Mouse (Mus musculus): ENCODE measurements around the gene Cyp46a1. TPM values are rescaled to one million over a fixed set of nuclear protein-coding genes. Genes with fewer than 3 reads are reported as not detected.

Cyp46a1 gene
- total and polyA plus RNA-seq, 3 experiments: not detected

DNA sequence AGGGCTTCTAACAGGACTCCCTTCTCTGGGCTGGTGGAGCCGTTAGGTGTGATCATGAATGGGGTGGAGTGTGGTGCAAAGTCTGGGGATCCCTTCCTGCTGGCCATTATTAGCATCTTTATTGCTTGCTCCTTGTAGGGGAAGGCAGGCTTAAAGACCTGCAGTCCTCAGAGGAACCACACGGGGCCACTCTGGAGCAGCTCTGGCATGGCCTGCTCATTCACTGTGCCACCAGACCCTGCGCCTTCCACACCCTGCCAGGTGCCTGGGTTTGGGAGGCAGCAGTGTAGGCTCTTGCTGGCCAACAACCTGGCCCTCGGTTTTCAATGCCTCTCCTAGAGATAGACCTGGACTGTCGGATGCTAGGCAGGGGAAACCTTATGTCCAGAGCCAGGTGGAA, 29.6 kb downstream of the Cyp46a1 start:
- no peaks in the 10 kb centered on the region for H3K4me1 ChIP-seq (ENCODE audit: control insufficient read depth in 1 of 2, insufficient read depth in 2 of 2)
- H3K4me3 ChIP-seq (replicated peaks in 1 of 3; ENCODE audit: low read depth in 2 of 3, low read length in 2 of 3, poor library complexity in 1 of 3): no peak overlapping the region
- no peak overlapping the region for H3K9ac ChIP-seq (ENCODE audit: insufficient read depth, low read depth)
- in situ Hi-C loops (cut with MboI; ENCODE audit: low pct_ligation_motif_present, low pct_unique_long_range_greater_than_20kb, low sequenced_read_pairs): loop anchor here (10.0 kb wide), 1 partner anchor 131 kb away; no protein-coding TSS in a partner anchor
- no peaks in the 10 kb centered on the region for H3K79me2 ChIP-seq (replicated peaks; ENCODE audit: control insufficient read depth, extremely low read depth, insufficient read depth, poor library complexity, severe bottlenecking)
- H3K27me3 ChIP-seq (replicated peaks): peaks cover 70% of the 10 kb centered on the region
- no peaks in the 10 kb centered on the region for H3K36me3 ChIP-seq (replicated peaks in 1 of 2; ENCODE audit: control insufficient read depth in 1 of 2, insufficient read depth in 1 of 2, low read length in 1 of 2)
- peak; percentile 39 to 50 for TF ChIP-seq CTCF (conservative IDR thresholded peaks at IDR 0.05 in 1 of 2, IDR thresholded peaks at IDR 0.05 in 1 of 2; ENCODE audit: low read depth in 2 of 2, low read length in 2 of 2)
- no peak for TF ChIP-seq ZKSCAN1 (IDR thresholded peaks at IDR 0.05; ENCODE audit: borderline replicate concordance, low read depth, low read length)
- no peak for TF ChIP-seq NRF1 (IDR thresholded peaks at IDR 0.05; ENCODE audit: low read depth, low read length)
- no peak for TF ChIP-seq MAX (IDR thresholded peaks at IDR 0.05; ENCODE audit: low read length)
- TF ChIP-seq SMC3 (IDR thresholded peaks at IDR 0.05; ENCODE audit: low read depth, low read length): peak; percentile 50
- TF ChIP-seq NELFE (IDR thresholded peaks at IDR 0.05; ENCODE audit: low read depth, low read length): no peak
- no peak for TF ChIP-seq RCOR1 (conservative IDR thresholded peaks at IDR 0.05; ENCODE audit: low read depth, low read length)
- no peak for TF ChIP-seq E2F4 (IDR thresholded peaks at IDR 0.05; ENCODE audit: insufficient replicate concordance, low read depth, low read length)
- TF ChIP-seq RAD21 (IDR thresholded peaks at IDR 0.05; ENCODE audit: low read depth, low read length): peak; percentile 42
- no peak for TF ChIP-seq MAZ (IDR thresholded peaks at IDR 0.05; ENCODE audit: low read depth, low read length)
- H3K27ac ChIP-seq (ENCODE audit: insufficient read depth, low read depth): no peak overlapping the region
- peak; percentile 50 for DNase-seq (ENCODE audit: extremely low read depth)
- dilution Hi-C loops (cut with MboI; ENCODE audit: extremely low pct_ligation_motif_present, extremely low pct_unique_long_range_greater_than_20kb, low sequenced_read_pairs): no loop called here
- peaks cover 5% of the 10 kb centered on the region for H3K9me3 ChIP-seq (replicated peaks; ENCODE audit: low read length)
- H3K4me2 ChIP-seq (ENCODE audit: insufficient read depth, low read depth, poor library complexity, severe bottlenecking): no peak overlapping the region

DNA sequence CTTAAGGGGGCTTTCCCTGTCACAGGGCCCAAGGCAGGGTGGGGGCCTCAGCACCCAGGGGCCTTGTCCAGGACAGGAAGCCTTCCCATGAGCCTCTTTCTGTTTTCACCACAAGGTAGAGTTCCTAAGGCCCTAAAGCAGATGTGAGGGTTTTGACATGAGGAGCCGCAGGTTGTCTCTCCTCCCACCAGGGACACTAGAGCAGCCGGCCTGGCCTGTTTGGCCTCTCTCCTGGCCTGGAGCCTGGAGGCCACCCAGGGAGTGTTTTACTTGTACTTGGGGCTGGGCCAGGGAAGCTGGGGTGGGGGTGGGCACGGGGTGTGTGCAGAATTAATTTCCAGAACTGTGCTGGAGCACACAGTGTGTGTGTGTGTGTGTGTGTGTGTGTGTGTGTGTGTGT, 31.2 kb downstream of the Cyp46a1 start:
- Histone ChIP-seq H3K4me1 (ENCODE audit: control insufficient read depth in 1 of 2, insufficient read depth in 2 of 2) (no peaks in the 10 kb centered on the region), H3K9ac (ENCODE audit: insufficient read depth, low read depth) (no peak overlapping the region), H3K79me2 (replicated peaks; ENCODE audit: control insufficient read depth, extremely low read depth, insufficient read depth, poor library complexity, severe bottlenecking) (no peaks in the 10 kb centered on the region), H3K4me2 (ENCODE audit: insufficient read depth, low read depth, poor library complexity, severe bottlenecking) (no peak overlapping the region), H3K36me3 (replicated peaks in 1 of 2; ENCODE audit: control insufficient read depth in 1 of 2, insufficient read depth in 1 of 2, low read length in 1 of 2) (no peaks in the 10 kb centered on the region), H3K9me3 (replicated peaks; ENCODE audit: low read length) (peaks cover 6% of the 10 kb centered on the region), H3K4me3 (replicated peaks in 1 of 3; ENCODE audit: low read depth in 2 of 3, low read length in 2 of 3, poor library complexity in 1 of 3) (no peak overlapping the region), H3K27ac (ENCODE audit: insufficient read depth, low read depth) (no peak overlapping the region), H3K27me3 (replicated peaks) (peaks cover 75% of the 10 kb centered on the region)
- DNase-seq (ENCODE audit: extremely low read depth): no peak
- in situ Hi-C loops (cut with MboI; ENCODE audit: low pct_ligation_motif_present, low pct_unique_long_range_greater_than_20kb, low sequenced_read_pairs) (loop anchor here (10.0 kb wide), 1 partner anchor 129 kb away; no protein-coding TSS in a partner anchor), dilution Hi-C loops (cut with MboI; ENCODE audit: extremely low pct_ligation_motif_present, extremely low pct_unique_long_range_greater_than_20kb, low sequenced_read_pairs) (no loop called here)
- no peak for TF ChIP-seq IRF4 (IDR thresholded peaks at IDR 0.05; ENCODE audit: low read depth, low read length)
- TF ChIP-seq MEF2A (IDR thresholded peaks at IDR 0.05; ENCODE audit: borderline replicate concordance, low read depth, low read length): no peak
- no peak for TF ChIP-seq MYC (IDR thresholded peaks at IDR 0.05; ENCODE audit: low read depth, low read length)
- TF ChIP-seq HCFC1 (IDR thresholded peaks at IDR 0.05; ENCODE audit: low read depth, low read length): no peak
- TF ChIP-seq ELF1 (IDR thresholded peaks at IDR 0.05; ENCODE audit: low read depth, low read length): no peak
